Mouse (Mus musculus): Measurements from ENCODE around the gene Ptpn4. TPM values are rescaled to one million over a fixed set of nuclear protein-coding genes. Genes with fewer than 3 reads are reported as not detected.

Gene Ptpn4
- total RNA-seq, 1 experiment from 2014 or later: 27.2 TPM

- DNase-seq: peak; percentile 6
These were observed 31.4 kb downstream of the Ptpn4 start for GRCm38 (mm10) chr1:119805984-119806383.

- no peak for DNase-seq
These were observed 32.8 kb downstream of the Ptpn4 start for GRCm38 (mm10) chr1:119804586-119804985.

GRCm38 (mm10) chr1:119795174-119795573, 42.2 kb downstream of the Ptpn4 start:
- DNase-seq: no peak

GRCm38 (mm10) chr1:119794342-119794741, 43.1 kb downstream of the Ptpn4 start:
- DNase-seq: no peak

- DNase-seq: no peak
These were observed 46.8 kb downstream of the Ptpn4 start for GRCm38 (mm10) chr1:119790616-119791015.

- no peak for DNase-seq
These were observed 61.5 kb downstream of the Ptpn4 start for GRCm38 (mm10) chr1:119775915-119776314.

GRCm38 (mm10) chr1:119735692-119736091, 101.7 kb downstream of the Ptpn4 start:
- no peak for DNase-seq

- DNase-seq: no peak
These were observed 102.6 kb downstream of the Ptpn4 start for GRCm38 (mm10) chr1:119734801-119735200.

GRCm38 (mm10) chr1:119731166-119731565, 106.2 kb downstream of the Ptpn4 start:
- no peak for DNase-seq

- no peak for DNase-seq
These were observed 124.4 kb downstream of the Ptpn4 start for GRCm38 (mm10) chr1:119713017-119713416.

- no peak for DNase-seq
These were observed 130.8 kb downstream of the Ptpn4 start for GRCm38 (mm10) chr1:119706471-119707217.

GRCm38 (mm10) chr1:119696860-119697259, 140.6 kb downstream of the Ptpn4 start:
- no peak for DNase-seq

GRCm38 (mm10) chr1:119685773-119686558, 151.4 kb downstream of the Ptpn4 start:
- no peak for DNase-seq

- no peak for DNase-seq
These were observed 155.7 kb downstream of the Ptpn4 start for GRCm38 (mm10) chr1:119681663-119682213.

GRCm38 (mm10) chr1:119674984-119675383, 162.4 kb downstream of the Ptpn4 start:
- DNase-seq: peak; percentile 21

GRCm38 (mm10) chr1:119666904-119667303, 170.5 kb downstream of the Ptpn4 start:
- no peak for DNase-seq

- DNase-seq: no peak
These were observed 183.1 kb downstream of the Ptpn4 start for GRCm38 (mm10) chr1:119654307-119654706.

GRCm38 (mm10) chr1:119650386-119650785, 187.0 kb downstream of the Ptpn4 start:
- DNase-seq: no peak

GRCm38 (mm10) chr1:119649627-119650026, 187.8 kb downstream of the Ptpn4 start:
- no peak for DNase-seq

GRCm38 (mm10) chr1:119648205-119649111, 189.0 kb downstream of the Ptpn4 start, which contains the start of gene Epb41l5:
Epb41l5 (minus strand) TSS chr1:119649000.
- DNase-seq: peak; percentile 83

- no peak for DNase-seq
These were observed 191.1 kb downstream of the Ptpn4 start for GRCm38 (mm10) chr1:119646356-119646755.

- DNase-seq: no peak
These were observed 195.0 kb downstream of the Ptpn4 start for GRCm38 (mm10) chr1:119642367-119642766.
